Mouse (Mus musculus): Measurements from ENCODE around the gene Rab37. TPM values are rescaled to one million over a fixed set of nuclear protein-coding genes. Genes with fewer than 3 reads are reported as not detected.
A peak's percentile ranks its signal among the peaks of the same experiment; 100 is the strongest.

The Rab37 gene
- polyA plus RNA-seq, 1 experiment from 2014 or later, result 1.4 TPM

DNA sequence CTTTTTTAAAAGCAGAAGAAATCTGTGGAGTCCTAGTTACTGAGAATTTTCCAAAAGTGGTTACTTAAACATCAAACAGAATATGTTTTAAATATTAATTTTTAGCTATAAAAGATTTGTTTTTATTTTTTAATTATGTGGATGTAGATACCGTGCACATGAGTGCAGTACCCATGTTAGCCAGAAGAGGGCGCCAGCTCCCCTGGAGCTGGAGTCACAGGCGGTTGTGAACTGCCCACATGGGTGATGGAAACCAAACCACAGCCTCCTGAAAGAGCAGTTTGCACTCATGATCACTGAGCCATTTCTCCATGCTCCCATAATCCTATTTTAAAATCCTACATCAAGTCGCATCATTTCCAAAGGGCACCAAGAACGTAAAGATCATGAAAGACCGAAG, 1.4 kb upstream of the Rab37 start:
- Histone ChIP-seq H3K4me1 (ENCODE audit: control insufficient read depth, insufficient read depth, low read length) (0 out of 2 replicates have a peak, but pooled peaks cover 4% of the 10 kb centered on the region), H3K4me2 (ENCODE audit: low read depth, low read length) (no peak overlapping the region), H3K9ac (replicated peaks; ENCODE audit: low read length) (no peak overlapping the region), H3K36me3 (replicated peaks; ENCODE audit: control insufficient read depth, insufficient read depth, low read depth, low read length) (no peaks in the 10 kb centered on the region), H3K4me3 (ENCODE audit: low read depth, low read length) (no peak overlapping the region), H3K27me3 (ENCODE audit: control insufficient read depth, insufficient read depth, low read length) (peaks cover 7% of the 10 kb centered on the region), H3K9me3 (replicated peaks; ENCODE audit: control insufficient read depth, low read length) (no peaks in the 10 kb centered on the region), H3K27ac (replicated peaks; ENCODE audit: low read depth, low read length) (no peak overlapping the region)
- ATAC-seq (replicated peaks; ENCODE audit: insufficient number of reproducible peaks, low FRiP score, low TSS enrichment, low read depth), result no peak
- 64% methylated on average over 6 of the region's 6 CpGs for WGBS
- no peak for DNase-seq (ENCODE audit: low spot score)

DNA sequence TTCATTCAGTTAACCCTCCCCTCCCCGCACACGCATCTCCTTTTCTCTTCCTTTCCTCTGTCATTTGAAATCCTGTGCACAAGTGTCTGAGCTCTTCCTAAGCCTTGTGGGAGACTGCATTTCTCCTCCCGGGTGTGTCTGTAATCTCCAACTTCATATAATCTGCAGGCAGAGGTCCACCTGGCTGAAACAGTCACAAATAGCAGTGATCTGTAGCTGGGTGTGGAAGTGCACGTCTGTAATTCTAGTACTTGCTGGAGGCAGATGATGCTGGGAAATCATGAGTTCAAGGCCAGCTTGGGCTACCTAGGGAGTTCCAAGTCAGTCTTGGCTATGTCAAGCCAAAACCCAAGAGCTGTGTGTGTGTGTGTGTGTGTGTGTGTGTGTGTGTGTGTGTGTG, 909 bp downstream of the Rab37 start:
- H3K27ac ChIP-seq (replicated peaks; ENCODE audit: low read depth, low read length), result no peak overlapping the region
- no peaks in the 10 kb centered on the region for H3K36me3 ChIP-seq (replicated peaks; ENCODE audit: control insufficient read depth, insufficient read depth, low read depth, low read length)
- ATAC-seq (replicated peaks; ENCODE audit: insufficient number of reproducible peaks, low FRiP score, low TSS enrichment, low read depth), result no peak
- no peak for DNase-seq (ENCODE audit: low spot score)
- WGBS, result 16% methylated on average over 4 of the region's 4 CpGs
- no peak overlapping the region; the same call in 1 of the 2 replicates for H3K4me3 ChIP-seq (ENCODE audit: low read depth, low read length)
- H3K27me3 ChIP-seq (ENCODE audit: control insufficient read depth, insufficient read depth, low read length), result peaks cover 7% of the 10 kb centered on the region
- no peak overlapping the region; the same call in 1 of the 2 replicates for H3K4me2 ChIP-seq (ENCODE audit: low read depth, low read length)
- H3K9me3 ChIP-seq (replicated peaks; ENCODE audit: control insufficient read depth, low read length), result no peaks in the 10 kb centered on the region
- 0 out of 2 replicates have a peak, but pooled peaks cover 4% of the 10 kb centered on the region for H3K4me1 ChIP-seq (ENCODE audit: control insufficient read depth, insufficient read depth, low read length)
- no peak overlapping the region for H3K9ac ChIP-seq (replicated peaks; ENCODE audit: low read length)

DNA sequence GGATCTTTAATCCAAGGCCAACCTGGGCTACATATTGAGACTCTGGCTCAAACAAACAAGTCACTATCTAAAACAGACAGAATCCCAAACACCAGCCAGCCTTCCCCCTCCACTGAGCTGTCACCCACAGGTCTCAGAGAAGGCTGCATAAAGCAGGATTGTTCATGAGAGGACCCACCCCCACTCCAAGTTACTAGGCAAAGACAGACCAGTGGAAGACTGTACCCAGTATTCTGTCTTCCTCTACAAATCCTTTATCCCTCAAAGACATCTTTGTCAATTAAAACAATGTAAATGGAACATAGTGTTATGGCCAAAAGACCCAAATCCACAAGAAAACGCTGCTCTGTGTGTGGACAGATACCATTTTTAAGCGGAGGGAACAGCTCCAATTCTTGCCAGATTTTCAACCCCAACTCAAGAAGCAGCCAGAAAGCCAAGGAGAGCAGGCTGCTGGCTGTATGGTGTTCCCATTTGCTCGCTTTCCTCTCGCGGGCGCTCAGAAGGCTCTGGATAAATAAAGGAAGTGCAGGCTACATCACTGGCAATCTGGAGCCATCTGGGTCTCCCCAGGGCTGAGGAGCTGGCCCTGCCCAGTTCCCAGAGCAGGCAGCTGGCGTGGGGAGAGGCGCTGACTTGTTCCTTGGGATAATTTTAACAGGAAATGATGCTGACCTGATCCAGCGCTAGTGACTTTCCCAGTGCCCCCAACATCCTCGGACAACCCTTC, 7.1 kb downstream of the Rab37 start:
- no peaks in the 10 kb centered on the region for H3K36me3 ChIP-seq (replicated peaks; ENCODE audit: control insufficient read depth, insufficient read depth, low read depth, low read length)
- H3K4me3 ChIP-seq (ENCODE audit: low read depth, low read length), result no peak overlapping the region
- no peaks in the 10 kb centered on the region for H3K9me3 ChIP-seq (replicated peaks; ENCODE audit: control insufficient read depth, low read length)
- 40% methylated on average over 10 of the region's 10 CpGs for WGBS
- DNase-seq (ENCODE audit: low spot score) (peak; percentile 30), ATAC-seq (replicated peaks; ENCODE audit: insufficient number of reproducible peaks, low FRiP score, low TSS enrichment, low read depth) (no peak)
- no peak overlapping the region for H3K27ac ChIP-seq (replicated peaks; ENCODE audit: low read depth, low read length)
- no peak overlapping the region for H3K4me2 ChIP-seq (ENCODE audit: low read depth, low read length)
- H3K4me1 ChIP-seq (ENCODE audit: control insufficient read depth, insufficient read depth, low read length), result peaks cover 2% of the 10 kb centered on the region; the same call in 1 of the 2 replicates
- H3K9ac ChIP-seq (replicated peaks; ENCODE audit: low read length), result no peak overlapping the region
- H3K27me3 ChIP-seq (ENCODE audit: control insufficient read depth, insufficient read depth, low read length), result no peaks in the 10 kb centered on the region

DNA sequence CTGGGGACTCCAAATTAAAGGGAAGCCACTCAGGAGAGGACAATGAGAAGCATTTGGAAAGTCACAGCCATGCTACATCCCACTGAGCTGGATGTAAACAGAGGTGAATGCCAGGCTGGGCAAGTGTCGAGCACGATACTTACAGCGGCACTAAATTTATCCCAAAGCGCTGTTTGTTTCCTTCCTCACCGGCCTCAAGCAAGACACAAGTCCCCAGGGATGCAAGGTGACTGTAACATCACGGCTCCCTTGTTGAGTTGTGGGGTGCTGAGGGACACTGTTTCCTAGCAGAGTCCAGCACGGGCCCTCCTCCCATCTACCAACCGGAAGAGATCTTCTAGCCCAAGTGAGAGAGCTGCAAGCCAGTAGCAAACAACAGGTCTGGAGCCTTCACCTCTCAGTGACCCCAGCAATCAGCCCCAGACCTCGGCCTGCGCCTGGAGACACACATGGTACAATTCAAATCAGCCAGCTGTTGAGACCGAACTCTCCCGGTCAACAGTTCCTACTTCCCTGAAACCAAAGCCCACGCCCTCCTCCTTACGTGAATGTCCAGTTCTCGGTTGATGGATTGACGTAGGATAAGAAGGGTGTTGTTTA, 8.1 kb downstream of the Rab37 start:
- H3K4me2 ChIP-seq (ENCODE audit: low read depth, low read length), result no peak overlapping the region
- H3K27ac ChIP-seq (replicated peaks; ENCODE audit: low read depth, low read length), result no peak overlapping the region
- H3K9ac ChIP-seq (replicated peaks; ENCODE audit: low read length), result no peak overlapping the region
- no peaks in the 10 kb centered on the region for H3K9me3 ChIP-seq (replicated peaks; ENCODE audit: control insufficient read depth, low read length)
- no peak overlapping the region for H3K4me3 ChIP-seq (ENCODE audit: low read depth, low read length)
- WGBS, result 28% methylated on average over 16 of the region's 16 CpGs
- no peaks in the 10 kb centered on the region for H3K27me3 ChIP-seq (ENCODE audit: control insufficient read depth, insufficient read depth, low read length)
- no peaks in the 10 kb centered on the region for H3K36me3 ChIP-seq (replicated peaks; ENCODE audit: control insufficient read depth, insufficient read depth, low read depth, low read length)
- ATAC-seq (replicated peaks; ENCODE audit: insufficient number of reproducible peaks, low FRiP score, low TSS enrichment, low read depth) (no peak), DNase-seq (ENCODE audit: low spot score) (peak; percentile 67)
- H3K4me1 ChIP-seq (ENCODE audit: control insufficient read depth, insufficient read depth, low read length), result peaks cover 2% of the 10 kb centered on the region; the same call in 1 of the 2 replicates

DNA sequence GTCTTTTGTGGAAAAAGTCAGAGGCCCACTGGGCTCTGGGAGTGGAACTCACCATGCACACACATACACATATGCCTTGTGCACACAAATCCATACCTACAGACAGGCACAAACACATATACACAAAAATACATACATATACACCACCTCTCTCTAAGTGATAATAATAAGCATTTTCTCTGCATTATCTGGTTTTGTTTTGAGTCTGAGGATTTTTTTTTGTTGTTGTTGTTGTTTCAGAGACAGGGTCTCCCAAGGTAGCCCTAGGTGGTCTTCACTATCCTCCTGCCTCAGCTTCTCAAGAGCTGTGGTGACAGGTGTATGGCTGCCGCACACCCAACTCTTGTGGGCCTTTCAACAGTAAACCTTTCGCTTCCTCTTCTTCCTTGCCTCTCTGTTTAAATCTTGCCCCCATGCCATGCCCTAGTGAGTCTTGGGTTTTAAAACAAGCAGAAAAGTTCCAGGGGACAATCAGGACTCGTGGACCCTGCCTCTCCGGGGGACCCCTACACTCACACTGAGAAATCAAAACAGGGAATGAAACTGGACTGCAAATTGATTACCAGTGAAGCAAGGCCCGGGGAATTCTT, 8.9 kb downstream of the Rab37 start:
- 56% methylated on average over 5 of the region's 5 CpGs for WGBS
- Histone ChIP-seq H3K27ac (replicated peaks; ENCODE audit: low read depth, low read length) (no peak overlapping the region), H3K4me3 (ENCODE audit: low read depth, low read length) (no peak overlapping the region), H3K4me1 (ENCODE audit: control insufficient read depth, insufficient read depth, low read length) (peaks cover 2% of the 10 kb centered on the region; the same call in 1 of the 2 replicates), H3K36me3 (replicated peaks; ENCODE audit: control insufficient read depth, insufficient read depth, low read depth, low read length) (no peaks in the 10 kb centered on the region), H3K4me2 (ENCODE audit: low read depth, low read length) (no peak overlapping the region), H3K9ac (replicated peaks; ENCODE audit: low read length) (no peak overlapping the region), H3K27me3 (ENCODE audit: control insufficient read depth, insufficient read depth, low read length) (no peaks in the 10 kb centered on the region), H3K9me3 (replicated peaks; ENCODE audit: control insufficient read depth, low read length) (no peaks in the 10 kb centered on the region)
- DNase-seq (ENCODE audit: low spot score), result no peak
- ATAC-seq (replicated peaks; ENCODE audit: insufficient number of reproducible peaks, low FRiP score, low TSS enrichment, low read depth), result no peak

DNA sequence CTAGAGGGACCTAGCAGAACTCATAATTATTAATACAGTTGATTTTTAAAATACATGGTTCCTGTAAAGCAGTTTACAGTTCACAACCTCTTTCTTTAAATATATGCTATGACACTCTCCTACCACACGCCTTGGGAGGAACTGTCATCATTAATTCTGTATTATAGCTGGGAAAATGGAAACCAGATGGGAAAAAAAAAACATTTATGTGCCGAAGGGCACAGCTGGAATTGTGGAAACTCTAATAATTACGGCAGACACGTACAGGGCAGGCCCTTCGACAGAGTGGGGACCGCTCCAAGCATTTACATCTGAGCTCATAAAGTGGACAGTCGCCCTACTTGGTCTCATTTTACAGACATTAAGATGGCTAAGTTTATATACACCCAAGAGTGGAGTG, 9.5 kb downstream of the Rab37 start:
- no peak for ATAC-seq (replicated peaks; ENCODE audit: insufficient number of reproducible peaks, low FRiP score, low TSS enrichment, low read depth)
- H3K9ac ChIP-seq (replicated peaks; ENCODE audit: low read length), result no peak overlapping the region

DNA sequence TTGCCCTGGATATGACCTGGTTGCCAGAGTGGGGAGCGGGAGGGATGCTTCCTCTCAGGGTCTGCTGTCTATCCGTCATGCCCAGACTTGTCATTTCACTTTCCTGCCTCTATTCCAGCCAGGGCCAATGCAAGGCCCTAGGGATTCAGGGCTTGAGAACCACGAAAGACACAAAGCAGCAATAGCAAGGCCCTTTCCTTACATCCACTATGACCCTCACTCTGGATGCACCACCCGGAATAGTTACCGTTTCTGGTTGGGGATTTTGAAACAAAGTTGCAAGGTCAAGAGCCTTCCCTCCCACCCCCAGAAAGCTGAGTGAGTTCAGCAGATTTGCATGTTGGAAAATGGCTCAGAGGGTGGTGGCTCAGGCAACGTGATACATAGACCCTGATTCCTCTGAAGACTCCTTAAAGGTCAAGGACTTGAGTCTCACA, 10.4 kb downstream of the Rab37 start:
- no peak for DNase-seq (ENCODE audit: low spot score)
- H3K27ac ChIP-seq (replicated peaks; ENCODE audit: low read depth, low read length), result no peak overlapping the region
- WGBS, result 39% methylated on average over 6 of the region's 6 CpGs

More for the DNA sequence above, 9.5 kb downstream of the Rab37 start:
- DNase-seq (ENCODE audit: low spot score), result peak; percentile 78
- no peaks in the 10 kb centered on the region for H3K36me3 ChIP-seq (replicated peaks; ENCODE audit: control insufficient read depth, insufficient read depth, low read depth, low read length)
- no peak overlapping the region for H3K4me3 ChIP-seq (ENCODE audit: low read depth, low read length)
- WGBS, result 33% methylated on average over 7 of the region's 7 CpGs
- H3K27me3 ChIP-seq (ENCODE audit: control insufficient read depth, insufficient read depth, low read length), result no peaks in the 10 kb centered on the region
- peaks cover 2% of the 10 kb centered on the region; the same call in 1 of the 2 replicates for H3K4me1 ChIP-seq (ENCODE audit: control insufficient read depth, insufficient read depth, low read length)
- no peak overlapping the region for H3K4me2 ChIP-seq (ENCODE audit: low read depth, low read length)
- no peaks in the 10 kb centered on the region for H3K9me3 ChIP-seq (replicated peaks; ENCODE audit: control insufficient read depth, low read length)
- H3K27ac ChIP-seq (replicated peaks; ENCODE audit: low read depth, low read length), result no peak overlapping the region

DNA sequence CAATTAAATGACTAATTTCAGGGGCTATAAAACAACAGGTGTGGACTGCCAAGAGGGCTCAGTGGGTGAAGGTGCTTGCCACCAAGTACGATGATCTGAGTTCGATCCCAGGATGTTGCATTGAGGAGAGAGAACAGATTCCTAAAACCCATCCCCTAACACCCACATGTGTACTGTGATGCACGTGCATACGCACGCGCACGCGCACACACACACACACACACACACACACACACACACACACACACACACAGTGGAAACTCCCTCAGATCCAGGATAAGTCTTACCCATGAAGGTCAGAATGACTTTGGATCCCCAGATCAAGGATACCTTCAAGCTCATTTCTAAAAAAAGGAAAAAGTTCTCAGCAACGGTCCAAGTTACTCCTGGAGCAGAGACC, 10.9 kb downstream of the Rab37 start:
- 90% methylated on average over 9 of the region's 9 CpGs for WGBS
- Histone ChIP-seq H3K9me3 (replicated peaks; ENCODE audit: control insufficient read depth, low read length) (no peaks in the 10 kb centered on the region), H3K4me2 (ENCODE audit: low read depth, low read length) (no peak overlapping the region), H3K4me1 (ENCODE audit: control insufficient read depth, insufficient read depth, low read length) (peaks cover 2% of the 10 kb centered on the region; the same call in 1 of the 2 replicates), H3K27ac (replicated peaks; ENCODE audit: low read depth, low read length) (no peak overlapping the region), H3K27me3 (ENCODE audit: control insufficient read depth, insufficient read depth, low read length) (no peaks in the 10 kb centered on the region), H3K4me3 (ENCODE audit: low read depth, low read length) (no peak overlapping the region), H3K36me3 (replicated peaks; ENCODE audit: control insufficient read depth, insufficient read depth, low read depth, low read length) (no peaks in the 10 kb centered on the region), H3K9ac (replicated peaks; ENCODE audit: low read length) (no peak overlapping the region)
- ATAC-seq (replicated peaks; ENCODE audit: insufficient number of reproducible peaks, low FRiP score, low TSS enrichment, low read depth) (no peak), DNase-seq (ENCODE audit: low spot score) (no peak)

More for the DNA sequence above, 10.4 kb downstream of the Rab37 start:
- no peak overlapping the region for H3K9ac ChIP-seq (replicated peaks; ENCODE audit: low read length)
- no peaks in the 10 kb centered on the region for H3K27me3 ChIP-seq (ENCODE audit: control insufficient read depth, insufficient read depth, low read length)
- H3K9me3 ChIP-seq (replicated peaks; ENCODE audit: control insufficient read depth, low read length), result no peaks in the 10 kb centered on the region
- H3K4me2 ChIP-seq (ENCODE audit: low read depth, low read length), result no peak overlapping the region
- peaks cover 2% of the 10 kb centered on the region; the same call in 1 of the 2 replicates for H3K4me1 ChIP-seq (ENCODE audit: control insufficient read depth, insufficient read depth, low read length)
- no peak overlapping the region for H3K4me3 ChIP-seq (ENCODE audit: low read depth, low read length)
- H3K36me3 ChIP-seq (replicated peaks; ENCODE audit: control insufficient read depth, insufficient read depth, low read depth, low read length), result no peaks in the 10 kb centered on the region
- ATAC-seq (replicated peaks; ENCODE audit: insufficient number of reproducible peaks, low FRiP score, low TSS enrichment, low read depth), result no peak
